Mouse (Mus musculus): ENCODE data around the gene Ggt1.

Ggt1 gene

DNA sequence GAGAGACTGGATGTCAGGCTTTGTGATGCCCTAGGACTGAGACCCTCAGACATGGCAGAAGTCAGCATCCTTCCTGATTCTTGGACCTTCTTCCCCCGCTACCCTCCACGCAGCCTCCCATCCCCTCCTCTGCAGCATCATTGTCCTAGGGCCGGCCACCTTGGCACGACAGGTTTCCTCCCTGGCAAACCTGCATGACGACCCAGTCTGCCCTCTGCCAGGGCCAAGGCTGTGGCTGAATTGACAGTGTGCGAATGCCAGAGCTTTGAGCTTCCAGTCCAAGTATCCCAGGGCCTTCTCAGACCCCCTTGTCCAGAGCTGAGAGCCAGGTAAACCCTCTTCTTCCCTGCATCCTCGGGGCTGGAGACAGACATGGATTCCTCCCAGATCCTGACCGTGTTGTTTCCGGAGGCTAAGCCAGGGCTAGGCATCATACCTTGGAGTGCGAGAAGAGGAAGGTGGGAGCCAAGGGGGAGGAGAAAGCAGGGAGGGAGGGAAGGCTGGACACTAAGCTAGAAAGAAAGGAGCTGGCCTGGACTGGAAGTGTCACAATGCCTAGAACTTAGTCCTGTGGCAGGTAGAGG is at the start of gene Ggt1:
Gene Ggt1, plus strand, starts transcription at position 534 of the 584 bp plus-strand sequence.
- DNase-seq (ENCODE audit: low spot score in 2 of 2): peak in 1 of 2 experiments; percentile 58

- no peak for DNase-seq (ENCODE audit: low spot score in 2 of 2)
Observed at GRCm38 (mm10) chr10:75511897-75512296, 49.5 kb upstream of the Ggt1 start.

DNA sequence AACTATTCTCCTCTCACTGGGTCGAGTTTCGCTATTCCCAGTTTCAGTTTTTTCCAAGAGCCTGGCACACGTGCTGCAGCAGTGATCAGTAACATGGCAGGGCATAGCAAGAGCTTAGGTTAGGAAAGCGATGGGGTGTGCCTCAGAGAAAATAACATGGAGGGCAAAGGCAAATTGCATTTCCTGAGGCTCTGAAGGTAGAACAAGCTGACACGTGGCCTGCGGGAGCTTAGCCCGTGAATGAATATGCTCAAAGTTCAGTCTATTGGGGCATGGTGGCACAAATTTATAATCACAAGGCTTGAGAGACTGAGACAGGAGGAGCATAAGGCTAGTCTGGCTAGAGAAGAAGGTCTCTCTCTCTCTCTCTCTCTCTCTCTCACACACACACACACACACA is 48.6 kb upstream of the Ggt1 start:
- DNase-seq (ENCODE audit: low spot score in 2 of 2): no peak

GRCm38 (mm10) chr10:75513306-75514067 is 47.9 kb upstream of the Ggt1 start:
- DNase-seq (ENCODE audit: low spot score in 2 of 2): no peak

DNA sequence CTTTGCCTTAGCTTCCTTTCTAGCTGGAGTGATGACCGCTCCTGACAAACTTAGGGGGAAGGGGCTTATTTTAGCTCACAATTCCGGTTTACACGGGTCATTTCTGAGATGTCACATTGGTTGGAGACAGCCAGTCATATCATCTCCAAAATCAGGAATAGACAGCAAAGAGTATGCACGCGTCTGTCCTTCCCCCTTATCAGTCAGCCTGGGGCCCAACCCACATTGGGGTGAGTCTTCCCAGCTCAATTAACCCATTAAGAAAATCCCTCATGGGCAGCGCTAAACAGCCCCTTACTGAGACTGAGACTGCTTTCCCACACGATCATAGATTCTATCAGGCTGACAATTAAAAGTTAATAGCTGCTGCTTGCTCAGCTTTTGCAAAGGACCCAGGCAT is 47.0 kb upstream of the Ggt1 start:
- DNase-seq (ENCODE audit: low spot score in 2 of 2): peak in 1 of 2 experiments; percentile 32

DNA sequence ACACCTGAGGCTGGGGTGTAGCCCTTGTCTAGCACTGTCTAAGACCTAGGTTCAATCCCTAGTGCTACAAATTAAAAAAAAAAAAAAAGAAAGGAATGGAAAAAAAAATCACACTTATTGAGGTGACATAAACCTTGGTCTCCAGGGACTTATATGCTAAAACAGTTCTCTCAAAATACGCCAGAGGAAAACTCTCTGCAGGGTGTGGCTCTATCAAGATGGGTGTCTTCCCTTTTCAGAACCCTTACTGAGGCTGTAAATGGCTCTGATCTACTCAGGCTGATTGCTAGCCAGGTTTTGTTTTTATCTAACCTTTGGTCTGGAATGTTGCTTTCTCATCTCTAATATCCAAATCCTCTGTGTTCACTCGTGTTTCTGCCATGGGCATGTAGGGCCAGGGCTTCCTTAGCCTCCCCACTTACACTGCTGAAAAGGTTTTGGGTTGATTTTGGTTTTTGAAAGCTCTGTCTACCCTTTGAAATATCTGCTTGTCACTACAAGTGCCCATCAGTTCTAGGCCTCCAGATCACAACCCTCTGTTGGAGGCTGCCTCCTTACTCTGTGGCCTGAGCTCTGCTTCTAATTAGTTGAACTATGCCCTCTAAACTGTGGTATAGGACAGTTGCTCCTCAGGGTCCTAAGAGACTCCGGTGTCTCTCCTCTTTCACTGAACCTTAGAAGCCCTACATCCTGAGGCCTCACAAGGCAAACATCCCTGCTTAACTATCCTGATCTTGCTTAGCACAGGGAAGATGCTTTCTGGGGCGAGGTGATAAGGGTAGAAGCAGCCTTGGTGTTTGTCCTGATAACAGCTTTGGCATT is 46.0 kb upstream of the Ggt1 start:
- peak in 1 of 2 experiments; percentile 60 for DNase-seq (ENCODE audit: low spot score in 2 of 2)

DNA sequence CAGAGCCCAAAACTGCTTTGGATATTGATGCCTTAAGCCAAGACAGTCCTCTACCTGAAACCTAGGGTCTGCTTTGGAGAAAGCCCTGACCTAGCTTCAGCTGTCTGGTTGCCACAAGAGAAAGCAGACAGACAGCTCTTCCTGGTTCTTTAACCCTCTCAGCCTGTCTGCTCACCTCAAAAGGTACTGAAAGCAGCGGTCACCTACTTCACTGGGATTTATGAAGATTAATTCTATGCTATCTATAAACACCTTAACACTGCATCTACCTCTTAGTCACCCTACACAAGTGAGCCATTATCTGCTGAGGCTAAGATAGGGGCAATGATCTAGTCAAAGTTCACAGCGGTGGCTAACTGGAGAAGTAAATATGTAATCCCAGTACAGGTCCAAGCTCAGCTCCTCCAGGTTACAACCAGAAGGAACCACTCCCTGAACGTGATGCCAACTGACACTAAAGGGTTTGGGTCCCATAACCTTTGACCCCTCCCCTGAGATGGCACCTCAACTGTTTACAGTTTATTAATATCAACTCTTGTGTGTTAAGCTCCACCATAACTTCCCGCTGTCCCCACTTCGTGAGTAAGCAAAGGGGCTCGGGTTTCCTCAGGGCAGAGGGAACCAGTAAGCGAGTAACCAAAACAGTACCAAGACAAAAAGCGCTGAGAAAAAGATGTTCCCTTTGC is 45.2 kb upstream of the Ggt1 start:
- DNase-seq (ENCODE audit: low spot score in 2 of 2): no peak

DNA sequence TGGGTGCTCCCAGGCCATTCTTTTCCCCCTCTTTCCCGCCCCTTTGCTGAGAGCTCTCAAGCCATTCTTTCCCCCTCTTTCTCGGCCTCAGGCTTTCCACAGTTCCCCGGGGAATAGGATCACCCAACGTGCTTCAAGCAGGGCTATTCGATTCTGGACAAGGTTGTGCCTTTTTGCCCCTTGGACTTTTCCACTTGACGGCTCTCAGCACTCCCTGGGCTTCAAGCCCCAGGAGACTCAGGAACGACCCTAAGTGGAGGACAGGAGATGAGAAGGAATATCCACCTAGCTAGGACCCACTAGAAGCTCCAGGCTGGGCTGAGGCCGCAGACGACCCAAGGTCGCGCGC is 44.7 kb upstream of the Ggt1 start:
- peak in 1 of 2 experiments; percentile 29 for DNase-seq (ENCODE audit: low spot score in 2 of 2)

GRCm38 (mm10) chr10:75517073-75517757 is 44.2 kb upstream of the Ggt1 start, which contains the start of gene Snrpd3:
TSS of gene Snrpd3 (plus strand) at chr10:75517551.
- peak; percentile 94 to 95 for DNase-seq (ENCODE audit: low spot score in 2 of 2)

- peak; percentile 97 to 98 for DNase-seq (ENCODE audit: low spot score in 2 of 2)
Observed at GRCm38 (mm10) chr10:75517758-75518143, 43.7 kb upstream of the Ggt1 start, which contains the start of gene Gucd1. TSS of gene Gucd1 (minus strand) at chr10:75517972.

- DNase-seq (ENCODE audit: low spot score in 2 of 2): no peak
Observed at GRCm38 (mm10) chr10:75520581-75520980, 40.8 kb upstream of the Ggt1 start.

- no peak for DNase-seq (ENCODE audit: low spot score in 2 of 2)
Observed at GRCm38 (mm10) chr10:75521643-75522042, 39.8 kb upstream of the Ggt1 start.

DNA sequence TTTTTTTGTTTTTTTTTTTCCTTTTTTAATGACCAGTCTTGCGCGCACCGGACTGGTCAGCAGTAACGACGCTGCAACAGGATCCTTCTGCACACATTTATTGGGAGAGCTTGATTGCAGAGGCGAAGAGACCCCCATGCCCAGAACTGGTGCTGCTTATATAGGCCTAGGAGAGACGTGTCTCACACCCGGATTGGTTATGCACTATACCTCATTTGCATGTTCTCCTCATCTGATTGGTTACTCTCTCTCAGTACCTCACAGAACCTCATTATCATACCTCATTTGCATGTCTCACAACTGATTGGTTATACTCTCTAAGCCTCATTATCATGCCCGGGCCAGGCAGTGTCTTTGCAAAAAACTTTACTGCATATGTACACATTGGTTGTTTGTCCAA is 36.0 kb upstream of the Ggt1 start:
- peak in 1 of 2 experiments; percentile 22 for DNase-seq (ENCODE audit: low spot score in 2 of 2)

- no peak for DNase-seq (ENCODE audit: low spot score in 2 of 2)
Observed at GRCm38 (mm10) chr10:75530322-75530721, 31.1 kb upstream of the Ggt1 start.

GRCm38 (mm10) chr10:75531532-75532090 is 29.8 kb upstream of the Ggt1 start:
- peak in 1 of 2 experiments; percentile 52 for DNase-seq (ENCODE audit: low spot score in 2 of 2)

DNA sequence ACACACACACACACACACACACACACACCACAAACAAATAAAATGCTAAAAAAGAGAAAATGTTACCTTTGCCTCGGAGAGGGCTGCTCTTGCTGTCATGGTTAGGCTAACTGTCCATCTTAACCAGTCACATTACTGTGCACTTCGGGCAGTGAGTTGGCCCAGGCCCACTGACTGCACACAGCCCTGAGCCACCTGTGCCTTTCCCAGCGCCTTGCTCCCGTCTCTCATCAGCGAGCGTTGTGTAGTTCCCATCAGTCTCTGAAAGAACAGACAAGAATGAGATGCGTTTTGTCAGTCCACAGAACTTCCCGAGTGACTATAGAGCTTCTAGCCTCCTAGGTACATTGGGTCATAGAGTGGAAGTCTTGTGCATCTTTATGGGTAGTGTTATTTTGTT is 27.2 kb upstream of the Ggt1 start:
- peak in 1 of 2 experiments; percentile 55 for DNase-seq (ENCODE audit: low spot score in 2 of 2)

DNA sequence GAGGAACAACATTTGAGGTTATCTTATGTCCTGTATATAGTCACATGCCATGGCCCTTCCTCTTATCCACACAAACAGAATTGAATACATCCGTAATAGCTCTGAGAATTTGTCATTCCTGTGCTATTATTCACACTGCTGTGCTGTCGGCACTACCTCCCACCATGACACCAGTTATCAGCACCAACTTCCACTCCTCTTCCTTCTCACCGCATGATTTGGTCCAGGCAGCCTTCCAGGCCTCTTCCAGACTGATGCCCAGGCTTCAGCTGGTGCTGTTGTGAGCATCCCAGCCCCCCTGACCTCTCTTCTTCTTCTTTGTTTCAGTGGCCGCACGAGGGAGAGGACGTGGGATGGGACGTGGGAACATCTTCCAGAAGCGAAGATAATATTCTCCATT is 26.5 kb upstream of the Ggt1 start:
- DNase-seq (ENCODE audit: low spot score in 2 of 2): peak in 1 of 2 experiments; percentile 52

GRCm38 (mm10) chr10:75535423-75535822 is 26.0 kb upstream of the Ggt1 start:
- peak in 1 of 2 experiments; percentile 22 for DNase-seq (ENCODE audit: low spot score in 2 of 2)

GRCm38 (mm10) chr10:75536123-75536522 is 25.3 kb upstream of the Ggt1 start:
- DNase-seq (ENCODE audit: low spot score in 2 of 2): peak in 1 of 2 experiments; percentile 43

DNA sequence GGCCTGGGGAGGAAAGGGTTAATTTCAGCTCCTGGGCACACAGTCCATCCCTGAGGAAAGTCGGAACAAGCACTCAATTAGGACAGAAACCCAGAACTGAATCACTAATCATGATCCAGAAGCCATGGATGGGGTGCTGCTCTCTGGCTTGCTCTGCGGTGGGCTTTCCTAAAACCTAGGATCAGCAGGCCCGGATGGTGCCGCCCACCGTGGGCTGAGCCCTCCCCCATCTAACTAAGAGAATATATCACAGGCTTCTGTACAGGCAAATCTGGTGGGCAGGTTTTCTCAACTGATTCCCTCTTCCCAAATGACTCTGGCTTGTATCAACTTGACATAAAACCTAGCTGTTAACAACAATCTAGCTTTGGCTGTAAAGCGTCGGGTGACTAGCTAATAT is 13.5 kb upstream of the Ggt1 start:
- no peak for DNase-seq (ENCODE audit: low spot score in 2 of 2)

GRCm38 (mm10) chr10:75548486-75548885 is 12.9 kb upstream of the Ggt1 start:
- no peak for DNase-seq (ENCODE audit: low spot score in 2 of 2)
